ENCODE assay signal across 8 mouse cellular contexts in the genomic region with DNA sequence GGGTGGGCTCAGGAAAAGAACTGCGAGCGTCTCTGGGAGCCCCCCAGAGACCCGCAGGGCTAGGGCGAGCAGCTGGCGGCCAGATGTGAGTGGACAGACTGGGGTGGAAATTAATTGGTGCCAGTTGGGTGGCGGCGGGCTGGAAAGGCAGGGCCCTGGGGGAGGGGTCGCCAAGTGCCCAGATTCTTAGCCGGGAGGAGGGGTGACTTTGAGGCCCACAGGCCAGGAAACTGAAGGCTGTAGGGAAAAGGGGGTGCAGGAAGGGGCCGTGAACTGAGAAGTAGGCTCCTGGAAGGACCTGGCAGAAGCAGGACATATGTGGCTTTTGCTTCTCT. TPM values are rescaled to one million over a fixed set of nuclear protein-coding genes. Genes with fewer than 3 reads are reported as not detected.
A peak's percentile ranks its signal among the peaks of the same experiment; 100 is the strongest.
DNase-seq lines count a peak whose midpoint lies in the region; ATAC-seq and TF ChIP-seq lines count a peak whose summit lies in the region.

No protein-coding gene starts in this region.

- ATAC-seq in embryonic facial prominence, embryonic 14.5 days (ENCODE audit: low read depth): peak; percentile 20
- ATAC-seq in hindbrain, embryonic 16.5 days: no peak

- H3K27me3 ChIP-seq in embryonic facial prominence, embryonic 14.5 days (replicated peaks; ENCODE audit: control insufficient read depth, insufficient read depth, low read length): no peaks in the 10 kb centered on the region
- H3K27me3 ChIP-seq in hindbrain, embryonic 16.5 days (replicated peaks; ENCODE audit: control insufficient read depth, insufficient read depth, low read length): 0 out of 2 replicates have a peak, but pooled peaks cover 2% of the 10 kb centered on the region

- TF ChIP-seq CTCF in left cerebral cortex, adult 2 months (IDR thresholded peaks at IDR 0.05): no peak

- peak overlapping the region; percentile 20 for H3K27ac ChIP-seq in left cerebral cortex, adult 2 months
- H3K27ac ChIP-seq in embryonic facial prominence, embryonic 14.5 days (replicated peaks; ENCODE audit: low read depth, low read length): peak overlapping the region; percentile 97
- H3K27ac ChIP-seq in hindbrain, embryonic 16.5 days (ENCODE audit: low read depth, low read length): peak overlapping the region; percentile 77

- H3K4me1 ChIP-seq in embryonic facial prominence, embryonic 14.5 days (ENCODE audit: control insufficient read depth, insufficient read depth, low read length): peaks cover 51% of the 10 kb centered on the region
- H3K4me1 ChIP-seq in hindbrain, embryonic 16.5 days (ENCODE audit: control insufficient read depth, insufficient read depth, low read depth, low read length): peaks cover 30% of the 10 kb centered on the region

- WGBS in embryonic facial prominence, embryonic 14.5 days: 2% methylated on average over 10 of the region's 10 CpGs
- under 1% methylated on average over 10 of the region's 10 CpGs for WGBS in hindbrain, embryonic 16.5 days

- no peak for DNase-seq in left cerebral cortex, adult 2 months (ENCODE audit: extremely low spot score in 1 of 2, low spot score in 2 of 2)
- DNase-seq in left cerebral cortex, adult 9 months (ENCODE audit: low spot score in 2 of 2): no peak
- DNase-seq in embryonic facial prominence, embryonic 14.5 days (ENCODE audit: low spot score): peak; percentile 75
- DNase-seq in mesoderm, embryonic 11.5 days (ENCODE audit: low read depth, low spot score): peak; percentile 92
- DNase-seq in ovary, postnatal 14 days (ENCODE audit: low spot score): no peak
- no peak for DNase-seq in cerebellum, adult 9-11 months
- no peak for DNase-seq in spleen, postnatal 36 days (ENCODE audit: low spot score in 2 of 2)

- H3K9ac ChIP-seq in embryonic facial prominence, embryonic 14.5 days (ENCODE audit: low read depth, low read length): peak overlapping the region; percentile 72
- H3K9ac ChIP-seq in hindbrain, embryonic 16.5 days (ENCODE audit: low read depth, low read length): peak overlapping the region; percentile 57

- H3K4me3 ChIP-seq in left cerebral cortex, adult 2 months: peak overlapping the region; percentile 32
- H3K4me3 ChIP-seq in embryonic facial prominence, embryonic 14.5 days (ENCODE audit: low read depth, low read length): peak overlapping the region; percentile 39
- H3K4me3 ChIP-seq in hindbrain, embryonic 16.5 days (ENCODE audit: low read length): peak overlapping the region; percentile 35

- H3K36me3 ChIP-seq in embryonic facial prominence, embryonic 14.5 days (ENCODE audit: control insufficient read depth, insufficient read depth, low read length): no peaks in the 10 kb centered on the region
- no peaks in the 10 kb centered on the region for H3K36me3 ChIP-seq in hindbrain, embryonic 16.5 days (ENCODE audit: control insufficient read depth, insufficient read depth, low read length)

- peak overlapping the region; percentile 77 for H3K4me2 ChIP-seq in embryonic facial prominence, embryonic 14.5 days (ENCODE audit: low read depth, low read length)
- peak overlapping the region; percentile 57 for H3K4me2 ChIP-seq in hindbrain, embryonic 16.5 days (ENCODE audit: low read length)

- intact Hi-C loops in left cerebral cortex, adult 2 months (cut with DNase I): no loop called here

- no peaks in the 10 kb centered on the region for H3K9me3 ChIP-seq in embryonic facial prominence, embryonic 14.5 days (ENCODE audit: control insufficient read depth, low read length)
- no peaks in the 10 kb centered on the region for H3K9me3 ChIP-seq in hindbrain, embryonic 16.5 days (ENCODE audit: control insufficient read depth, low read length)

RNA-seq across cellular contexts. Expression of gene Ier2, which starts 6.5 kb away (rescaled TPM):
- total RNA-seq in left cerebral cortex, adult 2 months (2021): 10 to 100 TPM; 17.5 to 17.9 TPM
- polyA plus RNA-seq in embryonic facial prominence, embryonic 14.5 days (2014; fragmentation: Nextera tagmentation; extraction: Ambion mirVana): 45.9 and 50.3 TPM in 2 replicates
- 18.2 and 19.6 TPM in 2 replicates for polyA plus RNA-seq in hindbrain, embryonic 16.5 days (2015; fragmentation: Nextera tagmentation; extraction: Ambion mirVana)

RNA-seq across cellular contexts. Expression of gene Trmt1, which starts 29.9 kb away (rescaled TPM):
- total RNA-seq in left cerebral cortex, adult 2 months (2021): 100 to 1,000 TPM; 108 to 115 TPM
- polyA plus RNA-seq in embryonic facial prominence, embryonic 14.5 days (2014; fragmentation: Nextera tagmentation; extraction: Ambion mirVana): 55.8 and 73.2 TPM in 2 replicates
- 66.8 and 71.2 TPM in 2 replicates for polyA plus RNA-seq in hindbrain, embryonic 16.5 days (2015; fragmentation: Nextera tagmentation; extraction: Ambion mirVana)

RNA-seq across cellular contexts. Expression of gene Nacc1, which starts 31.5 kb away (rescaled TPM):
- 10 to 100 TPM; 95.5 to 96.8 TPM for total RNA-seq in left cerebral cortex, adult 2 months (2021)
- 19.7 and 20.1 TPM in 2 replicates for polyA plus RNA-seq in embryonic facial prominence, embryonic 14.5 days (2014; fragmentation: Nextera tagmentation; extraction: Ambion mirVana)
- polyA plus RNA-seq in hindbrain, embryonic 16.5 days (2015; fragmentation: Nextera tagmentation; extraction: Ambion mirVana): 12.4 and 15.5 TPM in 2 replicates

RNA-seq across cellular contexts. Expression of gene Lyl1, which starts 45.1 kb away (rescaled TPM):
- 1 to 10 TPM; 1.6 to 2.6 TPM for total RNA-seq in left cerebral cortex, adult 2 months (2021)
- polyA plus RNA-seq in embryonic facial prominence, embryonic 14.5 days (2014; fragmentation: Nextera tagmentation; extraction: Ambion mirVana): 5.8 and 6.8 TPM in 2 replicates
- 2.6 and 3.2 TPM in 2 replicates for polyA plus RNA-seq in hindbrain, embryonic 16.5 days (2015; fragmentation: Nextera tagmentation; extraction: Ambion mirVana)

Comparison
In these comparisons a context has a peak if more than half of its experiments do, and no peak if none do; other contexts are left out.
1. DNase-seq: peak in embryonic facial prominence, embryonic 14.5 days (single experiment) and mesoderm, embryonic 11.5 days (single experiment); none in left cerebral cortex, adult 2 months (0 of 2), left cerebral cortex, adult 9 months (0 of 2), ovary, postnatal 14 days (single experiment), cerebellum, adult 9-11 months (single experiment) and spleen, postnatal 36 days (0 of 2).
2. H3K27ac ChIP-seq: peak in every context shown above with its lines; median percentile 97 in embryonic facial prominence, embryonic 14.5 days; 77 in hindbrain, embryonic 16.5 days; 20 in left cerebral cortex, adult 2 months.
3. Peak in every context shown above with its lines, with median percentiles within 50 percentile points of each other: H3K4me3 ChIP-seq.